Mouse (Mus musculus) liver, postnatal 0 days (tissue): ENCODE data around the gene Sars.

Experiments used
- CTCF ChIP-seq: sonication (generic); IDR thresholded peaks from 2 replicates; pipeline ENCODE4 v1.5.1; 2016; ENCODE audit warnings: antibody characterized with exemption, low read depth
- EP300 ChIP-seq: IDR thresholded peaks from 2 replicates; pipeline ENCODE4 v1.6.1; 2016; ENCODE audit warnings: antibody characterized with exemption, low read depth, mild to moderate bottlenecking

DNA sequence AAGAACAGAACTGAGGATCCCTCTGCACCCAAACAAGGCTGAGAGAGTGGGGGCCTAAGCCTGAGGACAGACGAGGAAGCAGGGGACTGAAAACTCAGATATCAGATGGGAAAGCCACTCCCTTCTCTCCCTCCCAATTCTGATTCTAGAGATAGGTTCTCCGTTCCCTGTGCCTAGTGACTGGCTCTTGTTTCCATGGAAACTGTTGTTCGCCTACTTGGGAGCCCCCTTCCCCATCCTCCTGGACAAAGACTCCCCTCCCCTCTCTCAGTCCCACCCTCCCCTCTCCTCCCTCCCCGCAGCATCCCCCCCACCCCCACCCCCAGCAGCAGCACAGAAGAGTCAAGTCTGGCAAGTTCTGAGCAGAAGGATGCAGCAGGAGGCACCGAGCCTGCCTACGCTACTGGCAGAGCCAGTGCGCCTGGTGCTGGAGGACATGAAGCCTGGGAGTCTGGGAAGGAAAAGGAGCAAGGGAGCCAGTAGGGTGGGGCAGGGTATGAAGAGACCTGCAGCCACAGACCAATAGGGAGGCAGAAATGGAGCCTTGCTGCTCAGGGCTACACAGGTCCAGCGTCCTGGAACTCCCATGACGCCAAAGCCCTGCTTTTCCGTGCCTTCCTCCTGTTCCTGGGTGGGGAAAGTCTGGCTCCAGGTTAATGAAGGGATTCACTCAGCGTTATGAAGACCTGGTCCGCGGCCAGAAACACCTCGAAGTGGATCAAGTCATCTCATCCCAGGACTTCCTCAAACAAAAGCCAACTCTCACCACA, 39.3 kb downstream of the Sars start:
- no peak for TF ChIP-seq CTCF
- TF ChIP-seq EP300, result no peak
